Mouse (Mus musculus) gastrocnemius, adult 8-10 months (tissue): Measurements from ENCODE around the gene Scn1b. TPM values are rescaled to one million over a fixed set of nuclear protein-coding genes. Genes with fewer than 3 reads are reported as not detected.
A peak's percentile ranks its signal among the peaks of the same experiment; 100 is the strongest.

ENCODE experiments used
- DNase-seq, 2 experiments: peaks; one replicate each; pipeline ENCODE4 v3.0.0; 2022; ENCODE audit warnings: low spot score in 2 of 2
- total RNA-seq, 4 experiments: library from RNA; stranded (reverse); gene quantifications; 2 replicates each; pipeline ENCODE4 v1.2.4; 2022

Gene Scn1b
- total RNA-seq, 4 experiments from 2014 or later: 780 to 1,106 (median 929) TPM

GRCm38 (mm10) chr7:31149751-31150565 is 23.2 kb upstream of the Scn1b start:
- no peak for DNase-seq

GRCm38 (mm10) chr7:31149271-31149670 is 22.5 kb upstream of the Scn1b start:
- DNase-seq: no peak

- peak in 1 of 2 experiments; percentile 49 for DNase-seq
Observed at GRCm38 (mm10) chr7:31148756-31149155, 22.0 kb upstream of the Scn1b start.

- DNase-seq: no peak
Observed at GRCm38 (mm10) chr7:31148086-31148485, 21.3 kb upstream of the Scn1b start.

- no peak for DNase-seq
Observed at GRCm38 (mm10) chr7:31145596-31146160, 18.9 kb upstream of the Scn1b start.

GRCm38 (mm10) chr7:31144886-31145285 is 18.1 kb upstream of the Scn1b start:
- DNase-seq: no peak

GRCm38 (mm10) chr7:31140941-31141340 is 14.1 kb upstream of the Scn1b start:
- DNase-seq: no peak

GRCm38 (mm10) chr7:31140302-31140701 is 13.5 kb upstream of the Scn1b start:
- DNase-seq: no peak

- no peak for DNase-seq
Observed at GRCm38 (mm10) chr7:31139765-31140164, 13.0 kb upstream of the Scn1b start.

GRCm38 (mm10) chr7:31135717-31136116 is 8.9 kb upstream of the Scn1b start:
- DNase-seq: no peak

GRCm38 (mm10) chr7:31131866-31132265 is 5.1 kb upstream of the Scn1b start:
- DNase-seq: no peak

- peak in 1 of 2 experiments; percentile 31 for DNase-seq
Observed at GRCm38 (mm10) chr7:31130841-31131240, 4.0 kb upstream of the Scn1b start.

- DNase-seq: no peak
Observed at GRCm38 (mm10) chr7:31130197-31130596, 3.4 kb upstream of the Scn1b start.

- peak; percentile 45 to 62 for DNase-seq
Observed at GRCm38 (mm10) chr7:31128157-31128705, 1.4 kb upstream of the Scn1b start.

- peak; percentile 72 to 77 for DNase-seq
Observed at GRCm38 (mm10) chr7:31126211-31126751, 522 bp downstream of the Scn1b start.

GRCm38 (mm10) chr7:31125116-31125515 is 1.7 kb downstream of the Scn1b start:
- peak in 1 of 2 experiments; percentile 21 for DNase-seq

- no peak for DNase-seq
Observed at GRCm38 (mm10) chr7:31124381-31124780, 2.4 kb downstream of the Scn1b start.

- no peak for DNase-seq
Observed at GRCm38 (mm10) chr7:31123697-31124096, 3.1 kb downstream of the Scn1b start.

GRCm38 (mm10) chr7:31122641-31123631 is 3.9 kb downstream of the Scn1b start:
- DNase-seq: no peak

GRCm38 (mm10) chr7:31119556-31119955 is 7.2 kb downstream of the Scn1b start:
- DNase-seq: peak in 1 of 2 experiments; percentile 22

GRCm38 (mm10) chr7:31118486-31118885 is 8.3 kb downstream of the Scn1b start:
- DNase-seq: peak; percentile 70 to 86
